ENCODE assay signal across 16 mouse cellular contexts in genomic region chr12:114366276-114366675, GRCm38 (mm10).
DNase-seq lines count a peak whose midpoint lies in the region; ATAC-seq and TF ChIP-seq lines count a peak whose summit lies in the region.
"Had no signal": no experiment of that assay in that cellular context is flagged by ENCODE, and none has a peak within 500 bp of the region (broad histone marks: within the 10 kb centered on the region; RNA-seq: fewer than 3 reads in every experiment).

No protein-coding gene starts in this region.

- H3K36me3 ChIP-seq in kidney, embryonic 16.5 days (ENCODE audit: insufficient read depth, low read length) = no peaks in the 10 kb centered on the region
- no peaks in the 10 kb centered on the region for H3K36me3 ChIP-seq in MEL (ENCODE audit: control insufficient read depth in 1 of 2, insufficient read depth in 2 of 2, low read length in 2 of 2)
- H3K36me3 ChIP-seq: forebrain, embryonic 12.5 days; G1E; hindbrain, embryonic 12.5 days; kidney, embryonic 15.5 days; liver, embryonic 13.5 days had no signal

- no peaks in the 10 kb centered on the region for H3K4me1 ChIP-seq in kidney, embryonic 16.5 days (ENCODE audit: insufficient read depth, low read length)
- no peaks in the 10 kb centered on the region for H3K4me1 ChIP-seq in MEL (ENCODE audit: control insufficient read depth in 1 of 2, insufficient read depth in 2 of 2, low read length in 2 of 2)
- H3K4me1 ChIP-seq: forebrain, embryonic 12.5 days; hindbrain, embryonic 12.5 days; kidney, embryonic 15.5 days; liver, embryonic 13.5 days had no signal

- DNase-seq in kidney, postnatal 4 days = peak; percentile 4 to 6
- DNase-seq in MEL (ENCODE audit: low read depth, low spot score) = peak; percentile 10
- peak; percentile 31 for DNase-seq in thymus, postnatal 25 days
- no peak for DNase-seq in layer of hippocampus, adult 9-10 months (ENCODE audit: low spot score)
- DNase-seq in urinary bladder, postnatal 14 days (ENCODE audit: low spot score) = no peak
- DNase-seq: cerebellum, adult 9-11 months; gastrocnemius, postnatal 10 days; liver, embryonic 13.5 days; lung, postnatal 36 days; right cerebral cortex, postnatal 4 days had no signal

- H3K4me3 ChIP-seq in kidney, embryonic 16.5 days (ENCODE audit: low read length) = no peak overlapping the region
- no peak overlapping the region for H3K4me3 ChIP-seq in MEL (ENCODE audit: control insufficient read depth in 1 of 2, insufficient read depth in 1 of 2, low read depth in 2 of 2, low read length in 2 of 2)
- H3K4me3 ChIP-seq: forebrain, embryonic 12.5 days; hindbrain, embryonic 12.5 days; kidney, embryonic 15.5 days; liver, embryonic 13.5 days had no signal

- H3K27ac ChIP-seq in kidney, embryonic 16.5 days (ENCODE audit: low read length) = no peak overlapping the region
- no peak overlapping the region for H3K27ac ChIP-seq in MEL (ENCODE audit: control insufficient read depth, low read depth, low read length)
- H3K27ac ChIP-seq: forebrain, embryonic 12.5 days; hindbrain, embryonic 12.5 days; kidney, embryonic 15.5 days; liver, embryonic 13.5 days had no signal

- peaks cover 16% of the 10 kb centered on the region for H3K9me3 ChIP-seq in kidney, embryonic 16.5 days (ENCODE audit: low read length)
- no peaks in the 10 kb centered on the region for H3K9me3 ChIP-seq in MEL (replicated peaks; ENCODE audit: insufficient read depth, low read length)
- H3K9me3 ChIP-seq: kidney, embryonic 15.5 days had no signal

- TF ChIP-seq POLR2A in MEL (IDR thresholded peaks at IDR 0.05; ENCODE audit: control insufficient read depth in 1 of 2, insufficient read depth in 1 of 2, low read depth in 1 of 2, low read length in 2 of 2, poor library complexity in 1 of 2) = no peak

- peak in 2 of 3 experiments; percentile 15 to 36; a peak in 4 of 6 replicates for TF ChIP-seq CTCF in MEL (IDR thresholded peaks at IDR 0.05 in 2 of 3, conservative IDR thresholded peaks at IDR 0.05 in 1 of 3; ENCODE audit: control insufficient read depth in 1 of 3, insufficient read depth in 1 of 3, low read depth in 2 of 3, low read length in 3 of 3, poor library complexity in 1 of 3, severe bottlenecking in 1 of 3)

- TF ChIP-seq RAD21 in MEL (IDR thresholded peaks at IDR 0.05; ENCODE audit: low read depth, low read length) = no peak; the same call in 1 of the 2 replicates

- no peaks in the 10 kb centered on the region for H3K27me3 ChIP-seq in kidney, embryonic 16.5 days (ENCODE audit: insufficient read depth, low read length)
- no peaks in the 10 kb centered on the region for H3K27me3 ChIP-seq in MEL (ENCODE audit: control insufficient read depth in 1 of 2, insufficient read depth in 2 of 2, low read length in 2 of 2)
- H3K27me3 ChIP-seq: forebrain, embryonic 12.5 days; hindbrain, embryonic 12.5 days; kidney, embryonic 15.5 days; liver, embryonic 13.5 days had no signal

- no peak overlapping the region for H3K9ac ChIP-seq in kidney, embryonic 16.5 days (replicated peaks; ENCODE audit: low read length)
- no peak overlapping the region for H3K9ac ChIP-seq in MEL (ENCODE audit: control insufficient read depth, low read depth, low read length, poor library complexity, severe bottlenecking)
- H3K9ac ChIP-seq: forebrain, embryonic 12.5 days; hindbrain, embryonic 12.5 days; kidney, embryonic 15.5 days; liver, embryonic 13.5 days had no signal

- H3K79me2 ChIP-seq in MEL (ENCODE audit: control insufficient read depth, insufficient read depth, low read length, poor library complexity) = no peaks in the 10 kb centered on the region

- no peak overlapping the region for H3K4me2 ChIP-seq in kidney, embryonic 16.5 days (replicated peaks; ENCODE audit: low read depth, low read length)
- H3K4me2 ChIP-seq: forebrain, embryonic 12.5 days; hindbrain, embryonic 12.5 days; kidney, embryonic 15.5 days; liver, embryonic 13.5 days had no signal

- no peak for ATAC-seq in kidney, embryonic 16.5 days (ENCODE audit: low FRiP score, low TSS enrichment)
- peak; percentile 48; the same call in 1 of the 2 replicates for ATAC-seq in granulocyte monocyte progenitor cell, adult 5-6 weeks (replicated peaks; ENCODE audit: poor library complexity, severe bottlenecking)

- 68% methylated on average over 3 of the region's 3 CpGs for WGBS in kidney, embryonic 16.5 days

- no peak for TF ChIP-seq EP300 in MEL (IDR thresholded peaks at IDR 0.05; ENCODE audit: low read depth in 1 of 2, low read length in 2 of 2)

TF ChIP-seq in MEL, 35 proteins besides CTCF, POLR2A, EP300 and RAD21:
- TF ChIP-seq HCFC1 (IDR thresholded peaks at IDR 0.05; ENCODE audit: low read depth, low read length) (no peak), BHLHE40 (IDR thresholded peaks at IDR 0.05; ENCODE audit: borderline replicate concordance, low read depth, low read length) (no peak), SMC3 (IDR thresholded peaks at IDR 0.05; ENCODE audit: low read depth, low read length) (no peak; the same call in 1 of the 2 replicates), MAFK (IDR thresholded peaks at IDR 0.05; ENCODE audit: borderline replicate concordance, low read depth, low read length) (no peak), MAZ (IDR thresholded peaks at IDR 0.05; ENCODE audit: low read depth, low read length) (no peak), MXI1 (IDR thresholded peaks at IDR 0.05; ENCODE audit: low read depth, low read length) (no peak), KAT2A (conservative IDR thresholded peaks at IDR 0.05; ENCODE audit: low read depth, low read length) (no peak), MYC (IDR thresholded peaks at IDR 0.05; ENCODE audit: low read depth, low read length) (no peak), TAL1 (IDR thresholded peaks at IDR 0.05; ENCODE audit: low read length) (no peak)

Comparison
In these comparisons a context has a peak if more than half of its experiments do, and no peak if none do; other contexts are left out.
1. DNase-seq: peak in kidney, postnatal 4 days (2 of 2), MEL (single experiment) and thymus, postnatal 25 days (single experiment); none in layer of hippocampus, adult 9-10 months (single experiment) and urinary bladder, postnatal 14 days (single experiment).